Mouse (Mus musculus): ENCODE data around the gene Hist1h2bk. TPM values are rescaled to one million over a fixed set of nuclear protein-coding genes. Genes with fewer than 3 reads are reported as not detected.
"Not testable (repeated sequence)": the region's sequence is repeated elsewhere in the genome, so short reads cannot be mapped to it uniquely, and the experiment has no call there.

Gene Hist1h2bk
- polyA plus RNA-seq (2015; fragmentation: Nextera tagmentation; extraction: Ambion mirVana): 3.8 and 8.2 TPM in 2 replicates

- peaks cover 33% of the 10 kb centered on the region for H3K4me1 ChIP-seq (ENCODE audit: insufficient read depth, low read length)
- under 1% methylated on average over 19 of the region's 69 CpGs for WGBS
- H3K9ac ChIP-seq (replicated peaks; ENCODE audit: low read length): peak within 1 kb of the TSS; percentile 74
- H3K27ac ChIP-seq (ENCODE audit: low read length): peak within 1 kb of the TSS; percentile 94
- H3K4me2 ChIP-seq (replicated peaks; ENCODE audit: low read depth, low read length): peak within 1 kb of the TSS; percentile 71
- not testable (repeated sequence) for H3K27me3 ChIP-seq (ENCODE audit: insufficient read depth, low read length); H3K9me3 ChIP-seq (ENCODE audit: low read length); H3K36me3 ChIP-seq (ENCODE audit: insufficient read depth, low read length)
- H3K4me3 ChIP-seq (ENCODE audit: low read length): peak within 1 kb of the TSS; percentile 55
- ATAC-seq (ENCODE audit: low FRiP score, low TSS enrichment): peak; percentile 98
Observed at GRCm38 (mm10) chr13:22035267-22036148, at the start of gene Hist1h2bk, which contains the start of gene Hist1h2ah. Gene Hist1h2bk, plus strand, starts transcription at chr13:22035870. Gene Hist1h2ah, minus strand, starts transcription at chr13:22035568.

- Histone ChIP-seq H3K27ac (ENCODE audit: low read length) (no peak overlapping the region), H3K36me3 (ENCODE audit: insufficient read depth, low read length) (no peaks in the 10 kb centered on the region), H3K4me3 (ENCODE audit: low read length) (no peak overlapping the region), H3K4me1 (ENCODE audit: insufficient read depth, low read length) (peaks cover 14% of the 10 kb centered on the region), H3K27me3 (ENCODE audit: insufficient read depth, low read length) (peaks cover 43% of the 10 kb centered on the region), H3K9me3 (ENCODE audit: low read length) (peaks cover 8% of the 10 kb centered on the region), H3K9ac (replicated peaks; ENCODE audit: low read length) (no peak overlapping the region), H3K4me2 (replicated peaks; ENCODE audit: low read depth, low read length) (no peak overlapping the region)
- ATAC-seq (ENCODE audit: low FRiP score, low TSS enrichment): no peak
- 83% methylated on average over 5 of the region's 5 CpGs for WGBS
Observed at GRCm38 (mm10) chr13:21992550-21992949, 43.1 kb upstream of the Hist1h2bk start.

GRCm38 (mm10) chr13:21993957-21994738, 41.5 kb upstream of the Hist1h2bk start:
- WGBS: 3% methylated on average over 22 of the region's 22 CpGs
- no peaks in the 10 kb centered on the region for H3K36me3 ChIP-seq (ENCODE audit: insufficient read depth, low read length)
- H3K4me2 ChIP-seq (replicated peaks; ENCODE audit: low read depth, low read length): peak overlapping the region; percentile 21; the same call in 1 of the 2 replicates
- H3K27me3 ChIP-seq (ENCODE audit: insufficient read depth, low read length): peaks cover 52% of the 10 kb centered on the region
- no peak overlapping the region for H3K9ac ChIP-seq (replicated peaks; ENCODE audit: low read length)
- H3K4me3 ChIP-seq (ENCODE audit: low read length): no peak overlapping the region
- H3K9me3 ChIP-seq (ENCODE audit: low read length): peaks cover 8% of the 10 kb centered on the region
- no peak for ATAC-seq (ENCODE audit: low FRiP score, low TSS enrichment)
- H3K27ac ChIP-seq (ENCODE audit: low read length): no peak overlapping the region
- peaks cover 14% of the 10 kb centered on the region for H3K4me1 ChIP-seq (ENCODE audit: insufficient read depth, low read length)

GRCm38 (mm10) chr13:21994896-21995295, 40.8 kb upstream of the Hist1h2bk start:
- H3K4me2 ChIP-seq (replicated peaks; ENCODE audit: low read depth, low read length): peak overlapping the region; percentile 64
- H3K27me3 ChIP-seq (ENCODE audit: insufficient read depth, low read length): peaks cover 60% of the 10 kb centered on the region
- no peaks in the 10 kb centered on the region for H3K36me3 ChIP-seq (ENCODE audit: insufficient read depth, low read length)
- H3K9me3 ChIP-seq (ENCODE audit: low read length): peaks cover 8% of the 10 kb centered on the region
- peaks cover 14% of the 10 kb centered on the region for H3K4me1 ChIP-seq (ENCODE audit: insufficient read depth, low read length)
- peak overlapping the region; percentile 50 for H3K4me3 ChIP-seq (ENCODE audit: low read length)
- WGBS: 5% methylated on average over 8 of the region's 8 CpGs
- H3K27ac ChIP-seq (ENCODE audit: low read length): no peak overlapping the region
- ATAC-seq (ENCODE audit: low FRiP score, low TSS enrichment): no peak
- 0 out of 2 replicates have a peak overlapping the region, but pooled peaks have one; percentile 11 for H3K9ac ChIP-seq (replicated peaks; ENCODE audit: low read length)

- Histone ChIP-seq H3K4me3 (ENCODE audit: low read length) (peak overlapping the region; percentile 50), H3K27ac (ENCODE audit: low read length) (no peak overlapping the region), H3K36me3 (ENCODE audit: insufficient read depth, low read length) (no peaks in the 10 kb centered on the region), H3K9me3 (ENCODE audit: low read length) (peaks cover 6% of the 10 kb centered on the region), H3K4me2 (replicated peaks; ENCODE audit: low read depth, low read length) (peak overlapping the region; percentile 64), H3K9ac (replicated peaks; ENCODE audit: low read length) (peak overlapping the region; percentile 11; the same call in 1 of the 2 replicates), H3K4me1 (ENCODE audit: insufficient read depth, low read length) (peaks cover 14% of the 10 kb centered on the region), H3K27me3 (ENCODE audit: insufficient read depth, low read length) (peaks cover 65% of the 10 kb centered on the region)
- WGBS: under 1% methylated on average over 20 of the region's 21 CpGs
- peak; percentile 70; the same call in 1 of the 2 replicates for ATAC-seq (ENCODE audit: low FRiP score, low TSS enrichment)
Observed at GRCm38 (mm10) chr13:21995331-21995914, 40.2 kb upstream of the Hist1h2bk start.

GRCm38 (mm10) chr13:21996101-21996839, 39.4 kb upstream of the Hist1h2bk start:
- H3K27me3 ChIP-seq (ENCODE audit: insufficient read depth, low read length): peaks cover 74% of the 10 kb centered on the region
- 2% methylated on average over 12 of the region's 12 CpGs for WGBS

GRCm38 (mm10) chr13:21996840-21997185, 38.9 kb upstream of the Hist1h2bk start:
- peak overlapping the region; percentile 64 for H3K4me2 ChIP-seq (replicated peaks; ENCODE audit: low read depth, low read length)
- peak overlapping the region; percentile 39 for H3K4me3 ChIP-seq (ENCODE audit: low read length)
- H3K27me3 ChIP-seq (ENCODE audit: insufficient read depth, low read length): peaks cover 79% of the 10 kb centered on the region
- no peak overlapping the region for H3K27ac ChIP-seq (ENCODE audit: low read length)
- no peak overlapping the region for H3K9ac ChIP-seq (replicated peaks; ENCODE audit: low read length)
- ATAC-seq (ENCODE audit: low FRiP score, low TSS enrichment): no peak
- no peaks in the 10 kb centered on the region for H3K9me3 ChIP-seq (ENCODE audit: low read length)
- no peaks in the 10 kb centered on the region for H3K36me3 ChIP-seq (ENCODE audit: insufficient read depth, low read length)
- 3% methylated on average over 13 of the region's 13 CpGs for WGBS
- H3K4me1 ChIP-seq (ENCODE audit: insufficient read depth, low read length): peaks cover 14% of the 10 kb centered on the region

More at GRCm38 (mm10) chr13:21996101-21996839, 39.4 kb upstream of the Hist1h2bk start:
- Histone ChIP-seq H3K4me3 (ENCODE audit: low read length) (peak overlapping the region; percentile 50), H3K4me1 (ENCODE audit: insufficient read depth, low read length) (peaks cover 14% of the 10 kb centered on the region), H3K9ac (replicated peaks; ENCODE audit: low read length) (no peak overlapping the region), H3K4me2 (replicated peaks; ENCODE audit: low read depth, low read length) (peak overlapping the region; percentile 64), H3K36me3 (ENCODE audit: insufficient read depth, low read length) (no peaks in the 10 kb centered on the region), H3K27ac (ENCODE audit: low read length) (no peak overlapping the region), H3K9me3 (ENCODE audit: low read length) (peaks cover under 1% of the 10 kb centered on the region)
- no peak; the same call in 1 of the 2 replicates for ATAC-seq (ENCODE audit: low FRiP score, low TSS enrichment)

- no peak overlapping the region for H3K27ac ChIP-seq (ENCODE audit: low read length)
- peak overlapping the region; percentile 39 for H3K4me3 ChIP-seq (ENCODE audit: low read length)
- peaks cover 14% of the 10 kb centered on the region for H3K4me1 ChIP-seq (ENCODE audit: insufficient read depth, low read length)
- no peaks in the 10 kb centered on the region for H3K36me3 ChIP-seq (ENCODE audit: insufficient read depth, low read length)
- peak overlapping the region; percentile 64 for H3K4me2 ChIP-seq (replicated peaks; ENCODE audit: low read depth, low read length)
- no peak overlapping the region for H3K9ac ChIP-seq (replicated peaks; ENCODE audit: low read length)
- H3K27me3 ChIP-seq (ENCODE audit: insufficient read depth, low read length): peaks cover 84% of the 10 kb centered on the region
- no peaks in the 10 kb centered on the region for H3K9me3 ChIP-seq (ENCODE audit: low read length)
- ATAC-seq (ENCODE audit: low FRiP score, low TSS enrichment): no peak
- WGBS: 3% methylated on average over 21 of the region's 21 CpGs
Observed at GRCm38 (mm10) chr13:21997201-21997820, 38.4 kb upstream of the Hist1h2bk start.

All from kidney, embryonic 16.5 days (tissue).